Mouse (Mus musculus) lung, postnatal 0 days (tissue): ENCODE data around the gene Gm45837. TPM values are rescaled to one million over a fixed set of nuclear protein-coding genes. Genes with fewer than 3 reads are reported as not detected.

Source experiments
- ATAC-seq: fragments of 200-750 bp; cut with Nextera tagmentation; 2 replicates; pipeline ENCODE4 v1.8.0; 2017; ENCODE audit warnings: moderate library complexity
- DNase-seq: peaks from one replicate; pipeline ENCODE4 v3.0.0-alpha.2; 2016; ENCODE audit warnings: low spot score
- H3K27ac ChIP-seq: fragments of 300-500 bp; sonication (generic); 2 replicates; pipeline ENCODE4 v1.5.1; 2014; ENCODE audit warnings: antibody characterized with exemption, mild to moderate bottlenecking, low read length, mixed read lengths
- H3K27me3 ChIP-seq: fragments of 300-500 bp; sonication (generic); replicated peaks from 2 replicates; pipeline ENCODE4 v1.6.1; 2014; ENCODE audit warnings: low read length, mixed read lengths; ENCODE audit not compliant: insufficient read depth
- H3K36me3 ChIP-seq: fragments of 300-500 bp; sonication (generic); 2 replicates; pipeline ENCODE4 v1.6.1; 2014; ENCODE audit warnings: low read length, mixed read lengths; ENCODE audit not compliant: insufficient read depth
- H3K4me1 ChIP-seq: fragments of 300-500 bp; sonication (generic); 2 replicates; pipeline ENCODE4 v1.6.1; 2014; ENCODE audit warnings: antibody characterized with exemption, low read depth, low read length, mixed read lengths; ENCODE audit not compliant: insufficient read depth
- H3K4me2 ChIP-seq: fragments of 300-500 bp; sonication (generic); replicated peaks from 2 replicates; pipeline ENCODE4 v1.6.1; 2014; ENCODE audit warnings: low read depth, mild to moderate bottlenecking, low read length, moderate library complexity, mixed read lengths
- H3K4me3 ChIP-seq: fragments of 300-500 bp; sonication (generic); 2 replicates; pipeline ENCODE4 v1.5.1; 2014; ENCODE audit warnings: low read depth, low read length
- H3K9ac ChIP-seq: fragments of 300-500 bp; sonication (generic); replicated peaks from 2 replicates; pipeline ENCODE4 v1.6.1; 2014; ENCODE audit warnings: low read depth, mild to moderate bottlenecking
- H3K9me3 ChIP-seq: fragments of 300-500 bp; sonication (generic); 2 replicates; pipeline ENCODE4 v1.6.1; 2016; ENCODE audit warnings: low read length, mixed read lengths
- CTCF ChIP-seq: IDR thresholded peaks from 2 replicates; pipeline ENCODE4 v1.5.1; 2016; ENCODE audit warnings: antibody characterized with exemption, mild to moderate bottlenecking
- EP300 ChIP-seq: IDR thresholded peaks from 2 replicates; pipeline ENCODE4 v1.6.1; 2016; ENCODE audit warnings: antibody characterized with exemption, mild to moderate bottlenecking, control low read depth
- WGBS: fragments of 180-500 bp; shearing (Covaris S2); extraction: QIAGEN DNeasy Blood & Tissue Kit; methylation state at CpG from one replicate; pipeline ENCODE4 v1.1.7; 2014; 5-methylcytosine and 5-hydroxymethylcytosine counted together
- polyA plus RNA-seq: library from polyadenylated mRNA; unstranded; fragments of >200 nt; fragmentation: Nextera tagmentation; extraction: Ambion mirVana; gene quantifications from 2 replicates; pipeline ENCODE4 v1.2.1, GENCODE M21; 2015

Gene Gm45837
- polyA plus RNA-seq, 1 experiment from 2014 or later: 4.2 TPM

DNA sequence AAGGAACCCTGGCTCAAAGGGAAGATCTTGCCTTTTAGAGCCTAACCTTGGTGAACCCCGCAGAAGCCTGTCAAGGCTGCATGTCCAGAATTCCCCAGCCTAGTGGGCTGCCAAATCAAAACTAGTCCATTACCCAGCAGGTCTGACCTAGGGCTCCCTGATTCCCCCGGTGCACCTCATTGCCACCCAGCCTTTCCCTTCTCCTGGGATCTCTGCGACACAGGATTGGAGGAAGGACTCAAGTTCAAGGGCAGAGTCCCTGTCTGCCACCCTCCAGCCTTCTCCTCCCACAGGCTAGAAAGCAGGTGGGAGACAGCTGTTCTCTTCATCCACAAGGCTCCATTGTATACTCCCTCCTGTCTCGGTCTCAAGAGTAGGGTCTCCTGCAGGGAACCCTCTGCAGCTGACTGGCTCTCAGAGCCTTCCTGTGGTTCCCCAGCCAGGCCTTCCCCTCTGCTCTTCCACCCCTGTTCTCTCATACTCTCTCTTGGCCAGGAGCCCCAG lies 47.6 kb downstream of the Gm45837 start:
- Histone ChIP-seq H3K4me2 (no peak overlapping the region), H3K9ac (no peak overlapping the region), H3K36me3 (no peaks in the 10 kb centered on the region), H3K9me3 (no peaks in the 10 kb centered on the region), H3K4me3 (no peak overlapping the region), H3K27me3 (0 out of 2 replicates have a peak, but pooled peaks cover 2% of the 10 kb centered on the region), H3K27ac (no peak overlapping the region), H3K4me1 (no peaks in the 10 kb centered on the region; the same call in 1 of the 2 replicates)
- WGBS: 59% methylated on average over 4 of the region's 4 CpGs
- ATAC-seq (no peak), DNase-seq (no peak)
- TF ChIP-seq CTCF (no peak), EP300 (no peak)

DNA sequence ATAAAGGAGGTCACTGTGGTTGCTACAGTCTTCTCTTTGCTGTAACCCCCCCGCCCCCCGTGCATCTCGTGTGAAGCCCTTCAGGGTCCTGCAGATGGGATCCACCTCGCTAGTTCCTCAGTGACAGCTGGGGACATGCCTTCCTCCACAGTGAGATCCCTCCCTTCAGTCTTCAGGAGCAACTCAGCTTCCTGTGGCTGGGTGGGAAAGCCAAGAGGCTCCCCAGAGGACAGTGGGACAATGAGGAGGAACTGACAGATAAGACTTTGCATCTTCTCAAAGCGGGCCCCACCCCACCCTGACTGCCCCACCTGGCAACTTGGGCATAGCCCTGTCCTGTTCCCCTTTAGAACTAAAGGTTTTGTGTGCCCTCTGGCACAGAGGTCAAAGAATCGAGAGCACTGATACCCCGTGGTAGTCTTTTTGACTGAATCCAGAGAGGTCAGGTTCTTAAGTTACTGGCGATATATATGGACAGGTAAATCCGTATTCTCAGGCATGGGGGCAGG lies 48.7 kb downstream of the Gm45837 start:
- H3K36me3 ChIP-seq: no peaks in the 10 kb centered on the region
- 59% methylated on average over 9 of the region's 9 CpGs for WGBS
- H3K4me3 ChIP-seq: no peak overlapping the region
- H3K9ac ChIP-seq: no peak overlapping the region
- no peaks in the 10 kb centered on the region for H3K9me3 ChIP-seq
- no peak overlapping the region for H3K4me2 ChIP-seq
- H3K27ac ChIP-seq: no peak overlapping the region
- 0 out of 2 replicates have a peak, but pooled peaks cover 2% of the 10 kb centered on the region for H3K27me3 ChIP-seq
- no peaks in the 10 kb centered on the region; the same call in 1 of the 2 replicates for H3K4me1 ChIP-seq
- TF ChIP-seq EP300: no peak
- no peak for TF ChIP-seq CTCF
- no peak for DNase-seq
- no peak for ATAC-seq

DNA sequence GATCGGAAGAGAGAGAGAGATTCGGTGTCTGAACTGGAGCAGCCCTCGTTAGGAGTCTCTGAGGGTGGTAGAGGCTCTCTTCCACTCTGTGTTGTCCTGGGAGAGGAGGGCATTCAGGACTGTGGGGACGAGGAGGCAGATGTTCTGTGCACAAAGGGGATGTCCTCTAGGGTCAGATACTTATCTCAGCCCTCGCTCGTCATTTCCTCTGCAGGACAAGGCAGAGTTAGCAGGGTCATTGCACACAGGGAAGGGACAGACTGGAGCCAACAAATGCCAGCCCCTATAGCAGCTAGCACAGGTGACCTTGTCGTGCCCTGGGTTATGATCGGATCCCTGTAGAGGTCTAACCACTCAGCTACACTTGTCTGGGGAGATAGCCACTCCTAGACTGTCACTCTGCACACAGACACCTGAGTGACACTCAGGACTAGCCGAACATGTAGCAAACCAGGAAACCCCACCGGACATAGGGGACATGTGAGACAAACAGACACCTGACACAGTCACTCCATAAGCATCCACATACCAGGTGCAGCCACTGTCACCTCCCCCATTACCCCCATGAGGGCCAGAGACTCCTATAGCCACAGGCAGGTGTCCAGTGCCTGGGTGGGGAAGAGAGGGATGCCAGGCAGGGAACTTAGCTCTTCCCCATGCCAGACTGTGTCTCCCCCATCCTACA lies 49.4 kb downstream of the Gm45837 start:
- Histone ChIP-seq H3K4me2 (no peak overlapping the region), H3K4me1 (peaks cover under 1% of the 10 kb centered on the region; the same call in 1 of the 2 replicates), H3K9ac (no peak overlapping the region), H3K4me3 (no peak overlapping the region), H3K9me3 (no peaks in the 10 kb centered on the region), H3K27ac (no peak overlapping the region), H3K36me3 (no peaks in the 10 kb centered on the region), H3K27me3 (0 out of 2 replicates have a peak, but pooled peaks cover 2% of the 10 kb centered on the region)
- TF ChIP-seq EP300 (peak; percentile 25; the same call in 1 of the 2 replicates), CTCF (no peak)
- DNase-seq: peak; percentile 41
- 45% methylated on average over 10 of the region's 10 CpGs for WGBS
- peak; percentile 52 for ATAC-seq

DNA sequence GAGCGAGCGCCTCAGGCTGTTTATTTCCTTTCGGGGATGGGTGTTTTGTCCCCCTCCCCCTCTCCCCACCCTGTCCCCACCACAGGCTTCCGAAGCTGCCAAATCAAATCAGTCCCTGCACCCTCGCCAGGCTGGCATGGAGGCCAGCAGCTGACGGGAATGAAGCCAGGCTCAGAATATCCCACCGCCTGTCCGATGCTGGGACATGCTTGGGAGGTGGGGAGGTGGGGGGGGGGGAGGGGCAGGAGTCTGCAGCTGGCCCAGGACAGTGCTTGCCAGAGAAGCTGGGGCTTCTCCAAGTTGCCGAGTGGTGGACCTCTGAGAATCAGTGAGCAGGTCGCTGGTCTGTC lies 49.9 kb downstream of the Gm45837 start:
- Histone ChIP-seq H3K27ac (no peak overlapping the region), H3K9ac (no peak overlapping the region), H3K9me3 (no peaks in the 10 kb centered on the region), H3K36me3 (no peaks in the 10 kb centered on the region), H3K4me3 (no peak overlapping the region), H3K27me3 (0 out of 2 replicates have a peak, but pooled peaks cover 2% of the 10 kb centered on the region), H3K4me1 (peaks cover 5% of the 10 kb centered on the region), H3K4me2 (no peak overlapping the region)
- DNase-seq: no peak
- no peak for ATAC-seq
- 36% methylated on average over 9 of the region's 10 CpGs for WGBS
- TF ChIP-seq CTCF (no peak), EP300 (no peak)

DNA sequence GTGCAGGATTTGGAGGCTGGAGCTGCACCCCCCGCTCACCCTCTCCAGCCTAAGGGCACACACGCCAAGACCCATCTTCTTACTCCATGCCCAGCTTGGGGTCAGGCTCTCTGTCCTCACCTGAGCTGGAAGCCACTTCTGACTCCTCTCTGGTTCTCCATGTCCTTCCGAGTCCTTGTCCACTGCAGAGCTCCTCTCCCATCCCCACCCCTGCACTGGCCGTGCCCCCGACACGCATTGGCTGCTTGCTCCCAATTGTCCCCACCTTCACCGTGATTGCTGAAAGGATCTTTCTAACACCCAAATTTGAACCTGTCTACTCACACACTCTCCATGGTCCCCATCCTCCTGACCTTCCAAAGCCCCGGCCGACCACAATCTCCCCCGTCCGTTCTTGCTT lies 50.9 kb downstream of the Gm45837 start:
- H3K27ac ChIP-seq: no peak overlapping the region
- peaks cover 10% of the 10 kb centered on the region for H3K4me1 ChIP-seq
- TF ChIP-seq CTCF: no peak
- TF ChIP-seq EP300: no peak
- no peak overlapping the region for H3K4me2 ChIP-seq
- ATAC-seq: no peak
- no peak overlapping the region for H3K4me3 ChIP-seq
- no peak for DNase-seq
- H3K9me3 ChIP-seq: no peaks in the 10 kb centered on the region
- H3K9ac ChIP-seq: no peak overlapping the region
- 0 out of 2 replicates have a peak, but pooled peaks cover 2% of the 10 kb centered on the region for H3K27me3 ChIP-seq
- H3K36me3 ChIP-seq: no peaks in the 10 kb centered on the region
- WGBS: 78% methylated on average over 11 of the region's 11 CpGs

DNA sequence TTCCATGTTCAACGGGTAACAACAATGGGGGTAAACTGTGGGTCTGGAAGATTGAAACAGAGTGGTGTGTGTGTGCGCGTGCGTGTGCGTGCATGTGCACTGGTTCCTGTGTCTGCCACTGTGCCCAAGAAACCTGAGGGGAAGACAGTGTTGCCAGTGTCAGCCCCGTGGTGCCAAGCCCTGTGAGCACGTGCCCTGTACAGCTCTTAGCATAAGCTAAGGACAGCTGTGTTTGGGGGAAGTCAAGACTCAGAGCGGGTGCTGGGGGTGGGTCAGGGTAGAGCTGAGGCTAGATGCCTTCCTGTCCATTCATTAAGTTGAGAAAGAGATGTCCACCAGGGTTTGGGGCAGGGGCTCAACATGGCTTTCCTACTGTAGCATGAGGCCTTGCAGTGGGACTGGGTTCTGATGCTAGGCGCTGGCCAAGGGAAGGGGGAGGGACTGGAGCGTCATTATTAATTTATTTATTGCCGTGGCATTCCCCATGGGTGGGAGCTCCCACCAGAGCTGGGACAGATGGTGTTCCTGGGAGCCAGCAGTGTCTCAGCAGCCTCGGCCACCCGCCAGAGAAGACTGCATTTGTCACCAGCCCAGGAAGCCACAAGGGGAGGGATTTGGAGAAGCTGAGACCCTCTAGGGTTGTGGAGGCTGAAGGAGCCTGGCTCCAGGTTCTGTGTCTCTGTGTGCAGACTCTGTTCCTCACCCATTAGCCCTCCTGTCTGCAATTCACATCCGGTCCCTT lies 51.8 kb downstream of the Gm45837 start:
- no peak for TF ChIP-seq EP300
- no peak for TF ChIP-seq CTCF
- no peak overlapping the region for H3K27ac ChIP-seq
- H3K9ac ChIP-seq: no peak overlapping the region
- no peak overlapping the region for H3K4me3 ChIP-seq
- DNase-seq: no peak
- H3K4me2 ChIP-seq: no peak overlapping the region
- 0 out of 2 replicates have a peak, but pooled peaks cover 2% of the 10 kb centered on the region for H3K27me3 ChIP-seq
- H3K36me3 ChIP-seq: no peaks in the 10 kb centered on the region
- no peak for ATAC-seq
- 59% methylated on average over 14 of the region's 14 CpGs for WGBS
- no peaks in the 10 kb centered on the region for H3K9me3 ChIP-seq
- H3K4me1 ChIP-seq: peaks cover 14% of the 10 kb centered on the region
